Mouse (Mus musculus): ENCODE measurements around the gene Prss44.
A peak's percentile ranks its signal among the peaks of the same experiment; 100 is the strongest.
"Not testable (repeated sequence)": the region's sequence is repeated elsewhere in the genome, so short reads cannot be mapped to it uniquely, and the experiment has no call there.

Prss44 gene

DNA sequence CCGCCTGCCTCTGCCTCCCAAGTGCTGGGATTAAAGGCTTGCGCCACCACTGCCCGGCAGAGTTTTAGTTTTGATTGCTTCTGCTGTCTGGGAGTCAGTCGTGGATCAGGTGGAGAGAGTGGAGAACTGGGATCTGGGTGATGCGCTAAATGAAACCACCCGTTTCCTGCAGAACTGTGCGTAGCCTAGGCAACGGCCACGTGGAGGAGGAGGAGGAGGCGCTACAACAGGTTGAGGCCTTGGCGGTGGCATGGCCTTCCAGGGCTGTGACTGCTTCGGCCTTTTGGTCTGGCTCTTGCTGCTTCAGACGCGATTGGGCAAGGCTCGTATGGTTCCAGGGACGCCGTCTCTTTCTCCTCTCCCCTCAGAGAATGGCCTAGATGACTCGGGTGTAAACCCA, at the start of gene Prss44:
TSS of gene Prss44 (plus strand) at position 206 of the 400 bp plus-strand sequence.
- no peak for DNase-seq (ENCODE audit: low read depth)

GRCm38 (mm10) chr9:110772336-110772735, 41.5 kb upstream of the Prss44 start:
- no peak for DNase-seq (ENCODE audit: low read depth)

DNA sequence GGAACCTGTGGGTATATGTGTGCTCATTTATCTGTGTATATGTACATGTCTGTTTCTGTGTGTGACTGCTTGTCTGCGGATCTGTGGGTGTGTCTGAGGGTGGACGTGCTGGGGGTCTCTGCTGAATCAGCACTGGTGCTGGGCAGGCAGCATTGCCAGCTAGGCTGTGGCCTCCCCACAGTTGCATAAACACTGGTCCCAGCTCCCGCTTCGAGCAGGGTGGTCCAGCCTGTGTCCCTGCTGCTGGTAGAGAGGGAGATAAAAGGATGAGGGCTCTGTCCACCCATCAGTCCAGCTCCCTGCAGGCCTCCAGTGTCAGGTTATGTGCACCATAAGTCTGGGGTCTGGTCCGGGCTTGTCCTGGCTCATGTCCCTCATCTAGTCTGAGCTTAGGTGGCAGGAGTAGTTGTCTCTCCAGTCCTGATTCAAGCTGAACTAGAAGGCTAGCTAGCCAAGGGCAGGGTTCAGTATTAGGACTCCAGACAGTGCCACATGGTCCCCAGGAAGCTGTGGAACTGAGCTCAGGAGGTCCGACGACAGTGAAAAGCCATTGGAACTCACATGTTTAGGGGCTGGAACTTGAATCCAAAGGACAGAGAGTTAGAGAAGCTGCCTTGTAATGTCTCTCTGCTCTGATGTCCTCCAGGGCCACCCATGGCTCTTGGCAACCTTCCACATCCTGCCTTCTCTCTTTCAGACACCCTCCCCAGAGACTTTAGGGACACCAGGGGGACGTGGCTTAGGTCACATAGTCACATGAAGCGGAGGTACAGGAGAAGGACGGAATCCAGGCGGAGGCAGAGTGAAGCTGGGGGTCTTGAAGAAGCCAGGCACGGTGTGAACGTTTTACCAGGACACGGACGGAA, 39.2 kb upstream of the Prss44 start:
- no peak for DNase-seq (ENCODE audit: low read depth)

DNA sequence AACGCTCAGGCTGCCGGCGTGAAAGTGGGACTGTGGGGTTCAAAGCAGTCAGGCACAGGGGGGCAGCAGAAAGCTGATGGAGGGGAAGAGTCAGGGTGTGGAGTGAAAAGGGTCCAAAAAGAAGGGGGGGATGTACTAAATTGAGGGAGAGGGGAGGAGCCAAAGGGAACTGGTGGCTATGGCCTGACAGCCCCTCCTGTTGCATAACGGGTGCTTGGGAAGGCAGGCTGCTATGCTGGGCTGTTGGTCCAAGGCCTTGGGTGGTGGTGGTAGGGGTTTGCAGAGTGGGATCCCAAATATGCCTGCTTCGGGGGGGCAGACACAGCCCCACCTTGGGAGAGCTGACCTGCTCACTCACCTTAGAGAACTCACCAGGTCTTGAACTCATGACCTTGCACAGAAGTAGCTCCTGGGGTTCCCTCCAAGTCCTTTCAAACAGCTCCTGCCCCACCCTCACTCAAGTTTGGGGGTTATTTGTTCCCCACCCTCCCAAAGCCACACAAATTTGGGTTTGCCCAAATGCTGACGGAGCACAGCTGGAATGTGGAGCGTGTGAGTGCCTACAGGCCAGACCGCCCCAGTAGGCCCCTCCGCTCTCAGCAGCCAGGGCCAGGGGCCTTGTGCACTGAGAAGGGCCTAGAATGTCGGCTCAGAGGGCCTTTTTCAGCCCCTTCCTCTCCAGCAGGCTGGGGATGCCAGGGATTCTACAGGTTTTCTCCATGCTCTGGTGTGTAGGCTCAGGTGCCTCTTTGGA, 38.3 kb upstream of the Prss44 start:
- DNase-seq (ENCODE audit: low read depth): no peak

GRCm38 (mm10) chr9:110778100-110778499, 35.7 kb upstream of the Prss44 start:
- no peak for DNase-seq (ENCODE audit: low read depth)

DNA sequence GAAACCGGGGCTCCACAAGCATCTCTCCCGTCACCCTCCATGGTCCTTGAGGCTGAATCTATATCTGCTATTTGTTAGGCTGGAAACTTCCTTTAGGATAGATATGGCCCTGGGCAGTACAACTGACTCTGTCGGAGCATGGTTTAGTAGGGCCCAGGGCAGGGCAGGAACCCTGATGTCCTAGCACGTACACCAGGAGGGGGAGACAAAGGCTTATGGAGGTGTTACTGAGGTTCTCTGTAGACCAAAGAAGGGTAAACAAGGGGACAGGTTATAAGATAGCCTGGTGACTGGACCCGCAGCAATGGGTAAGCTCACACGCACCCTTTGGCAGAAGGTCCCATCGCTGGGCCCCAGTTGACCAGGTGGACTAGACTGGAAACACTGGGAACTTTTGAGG, 35.2 kb upstream of the Prss44 start:
- DNase-seq (ENCODE audit: low read depth): no peak

GRCm38 (mm10) chr9:110779242-110779913, 34.4 kb upstream of the Prss44 start:
- DNase-seq (ENCODE audit: low read depth): peak; percentile 34

DNA sequence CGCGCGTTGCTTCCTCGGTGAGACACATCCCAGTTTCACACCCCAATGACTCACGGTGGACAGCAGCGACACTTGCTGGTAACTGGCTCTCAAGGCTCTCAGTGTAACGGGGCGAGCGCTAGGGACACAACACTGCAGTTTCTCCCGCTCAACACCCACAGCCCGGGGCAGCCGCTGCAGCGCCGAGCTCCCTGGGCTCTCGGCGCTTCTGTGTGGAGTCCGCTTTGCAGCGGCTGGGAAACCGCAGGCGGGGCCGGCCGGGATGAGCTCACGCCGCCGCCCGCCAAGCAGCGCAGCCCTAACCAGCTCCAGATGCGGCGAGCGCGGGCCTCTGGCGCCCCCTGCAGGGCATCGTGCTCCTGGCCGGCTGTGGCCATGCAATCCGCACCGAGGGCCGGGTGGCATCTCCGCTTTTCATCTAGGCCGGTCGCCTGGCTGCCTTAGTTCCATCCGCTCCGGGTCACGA, 32.5 kb upstream of the Prss44 start:
- peak; percentile 89 for DNase-seq (ENCODE audit: low read depth)

GRCm38 (mm10) chr9:110781731-110782130, 32.1 kb upstream of the Prss44 start:
- peak; percentile 62 for DNase-seq (ENCODE audit: low read depth)

- DNase-seq (ENCODE audit: low read depth): peak; percentile 51
Measured at GRCm38 (mm10) chr9:110783611-110784010, 30.2 kb upstream of the Prss44 start.

DNA sequence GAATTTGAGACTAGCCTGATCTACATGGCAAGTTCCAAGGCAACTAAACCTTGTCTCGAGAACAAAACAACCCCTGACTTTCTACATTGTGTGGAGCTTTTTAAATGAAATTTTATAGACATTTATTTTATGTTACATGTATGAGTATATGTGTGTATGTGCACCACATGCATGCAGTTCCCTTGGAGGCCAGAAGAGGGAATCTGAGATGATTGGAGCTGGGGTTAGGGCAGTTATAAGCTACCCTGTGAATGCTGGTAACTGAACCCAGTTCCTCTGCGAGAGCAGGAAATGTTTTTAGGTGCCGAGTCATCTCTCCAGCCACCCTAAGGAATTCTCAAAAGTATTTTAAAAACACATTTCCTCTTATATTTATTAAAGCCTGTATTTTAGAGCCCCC, 25.6 kb upstream of the Prss44 start:
- DNase-seq (ENCODE audit: low read depth): no peak

DNA sequence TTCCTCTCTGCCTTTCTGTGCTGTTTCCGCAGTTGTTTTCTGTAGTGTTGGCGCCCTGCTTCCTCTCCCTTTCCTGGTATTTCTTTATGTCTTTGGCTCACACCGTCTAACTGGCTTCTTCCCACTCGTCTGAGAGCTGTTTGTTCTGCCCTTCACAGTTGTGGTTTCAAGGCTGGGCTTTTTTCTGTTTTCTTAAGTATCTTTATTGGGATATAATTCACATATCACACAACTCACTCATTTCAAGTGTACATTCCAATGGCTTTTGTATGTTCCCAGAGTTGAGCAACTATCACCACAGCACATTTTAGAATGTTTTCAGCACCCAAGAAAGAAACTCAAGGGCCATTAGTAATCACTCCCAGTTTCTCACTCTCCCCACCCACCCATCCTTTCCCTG, 23.3 kb upstream of the Prss44 start:
- no peak for DNase-seq (ENCODE audit: low read depth)

- DNase-seq (ENCODE audit: low read depth): peak; percentile 72
Measured at GRCm38 (mm10) chr9:110797013-110797412, 16.8 kb upstream of the Prss44 start.

GRCm38 (mm10) chr9:110797866-110798265, 15.9 kb upstream of the Prss44 start, which contains the start of gene Prss42:
Gene Prss42 (plus strand): TSS chr9:110798166.
- no peak for DNase-seq (ENCODE audit: low read depth)

DNA sequence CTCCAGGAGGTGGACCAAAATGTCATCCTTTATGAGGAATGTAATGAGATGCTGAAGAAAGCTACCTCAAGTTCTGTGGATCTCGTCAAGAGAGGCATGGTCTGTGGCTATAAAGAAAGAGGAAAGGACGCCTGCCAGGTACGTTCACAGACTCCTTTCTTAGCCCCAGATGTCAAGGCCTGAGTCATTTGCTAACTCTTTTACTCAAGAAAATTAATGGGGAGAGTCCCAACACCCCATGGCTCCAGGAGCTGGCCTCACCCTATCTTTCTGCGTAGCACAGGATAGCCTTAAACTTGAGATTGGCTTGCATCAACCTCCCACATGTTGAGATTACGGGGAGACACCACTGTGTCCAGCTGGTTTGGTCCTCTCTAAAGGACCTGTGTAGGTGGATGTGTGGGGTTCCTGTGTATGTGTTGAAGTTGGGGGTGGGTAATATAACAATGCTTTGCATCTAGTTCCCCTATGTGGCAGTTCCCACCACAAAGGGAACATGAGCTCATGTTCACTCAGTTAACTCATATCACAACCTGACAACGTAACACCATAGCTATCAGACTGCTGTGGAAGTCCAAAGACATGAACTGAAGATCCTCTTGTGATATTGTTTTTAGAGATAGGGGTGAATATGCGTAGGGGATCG, 12.8 kb upstream of the Prss44 start:
- DNase-seq (ENCODE audit: low read depth): no peak

- DNase-seq (ENCODE audit: low read depth): peak; percentile 49
Measured at GRCm38 (mm10) chr9:110803294-110803693, 10.5 kb upstream of the Prss44 start.

- DNase-seq (ENCODE audit: low read depth): no peak
Measured at GRCm38 (mm10) chr9:110810051-110810450, 3.7 kb upstream of the Prss44 start.

DNA sequence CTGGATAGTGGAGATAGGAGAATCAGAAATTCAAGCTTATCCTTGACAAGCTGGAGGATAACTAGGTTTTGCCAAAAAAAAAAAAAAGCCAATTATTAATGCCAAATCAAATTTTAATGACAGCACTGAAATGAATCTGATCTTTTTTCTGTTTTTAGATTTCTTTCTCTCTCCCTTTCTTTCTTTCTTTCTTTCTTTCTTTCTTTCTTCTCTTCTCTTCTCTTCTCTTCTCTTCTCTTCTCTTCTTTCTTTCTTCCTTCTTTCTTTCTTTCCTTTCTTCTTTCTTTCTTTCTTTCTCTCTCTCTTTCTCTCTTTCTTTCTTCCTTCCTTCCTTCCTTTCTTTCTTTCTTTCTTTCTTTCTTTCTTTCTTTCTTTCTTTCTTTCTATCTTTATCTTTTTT, 6.8 kb downstream of the Prss44 start:
- not testable (repeated sequence) for DNase-seq (ENCODE audit: low read depth)

DNA sequence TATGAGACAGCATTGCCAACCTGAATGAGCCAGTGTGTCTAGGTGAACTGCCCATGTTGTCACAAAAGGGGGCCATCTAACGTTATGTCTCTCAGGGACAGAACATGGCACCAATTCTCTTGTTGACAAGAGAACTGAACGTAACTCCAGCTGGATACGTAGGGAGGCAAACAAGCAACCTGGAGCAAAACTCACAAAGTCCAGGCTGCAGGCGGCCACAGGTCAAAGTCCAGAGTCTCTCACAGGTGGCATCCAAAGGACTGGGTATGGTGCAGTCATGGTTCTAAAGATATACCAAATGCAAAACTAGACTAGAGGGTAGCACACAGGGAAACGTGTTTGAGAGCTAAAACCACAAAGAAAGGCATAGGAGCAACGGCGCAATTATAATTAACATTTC, 7.6 kb downstream of the Prss44 start:
- no peak for DNase-seq (ENCODE audit: low read depth)

DNA sequence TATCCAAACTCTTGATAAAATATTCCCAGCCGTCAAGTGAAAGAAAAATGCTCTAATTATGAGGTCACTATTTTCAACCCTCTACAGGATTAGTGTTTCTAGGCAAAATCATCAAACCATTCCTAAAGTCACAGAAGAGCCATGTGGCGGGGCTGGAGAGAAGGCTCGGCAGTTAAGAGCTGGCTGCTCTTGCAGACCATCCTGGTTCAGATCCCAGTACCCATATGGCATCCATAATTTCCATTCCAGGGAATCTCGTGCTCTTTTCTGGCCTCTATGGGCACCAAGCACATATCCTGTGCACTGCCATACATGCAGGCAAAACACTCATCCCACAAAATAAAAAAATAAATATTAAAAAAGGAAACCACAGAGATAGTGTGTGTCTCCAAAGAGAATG, 11.6 kb downstream of the Prss44 start:
- no peak for DNase-seq (ENCODE audit: low read depth)

DNA sequence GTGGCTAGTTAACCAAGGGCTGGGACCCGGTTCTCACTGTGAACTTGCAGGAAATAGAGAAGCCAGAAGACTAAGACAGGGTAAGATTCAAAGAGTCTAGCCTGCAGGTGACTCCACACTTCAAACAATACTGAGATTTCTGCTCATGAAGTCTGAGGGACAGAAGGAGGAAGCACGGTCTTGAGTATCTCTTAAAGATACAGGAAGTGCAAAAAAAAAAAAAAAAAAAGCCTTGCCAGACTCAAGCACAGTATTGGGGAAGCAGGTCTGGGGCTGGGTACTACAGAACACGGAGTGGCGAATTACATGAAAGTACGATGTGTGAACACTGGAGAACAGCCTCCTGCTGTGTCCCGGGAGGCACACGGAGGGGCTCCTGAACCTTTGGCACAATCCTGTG, 12.0 kb downstream of the Prss44 start:
- peak; percentile 12 for DNase-seq (ENCODE audit: low read depth)

DNA sequence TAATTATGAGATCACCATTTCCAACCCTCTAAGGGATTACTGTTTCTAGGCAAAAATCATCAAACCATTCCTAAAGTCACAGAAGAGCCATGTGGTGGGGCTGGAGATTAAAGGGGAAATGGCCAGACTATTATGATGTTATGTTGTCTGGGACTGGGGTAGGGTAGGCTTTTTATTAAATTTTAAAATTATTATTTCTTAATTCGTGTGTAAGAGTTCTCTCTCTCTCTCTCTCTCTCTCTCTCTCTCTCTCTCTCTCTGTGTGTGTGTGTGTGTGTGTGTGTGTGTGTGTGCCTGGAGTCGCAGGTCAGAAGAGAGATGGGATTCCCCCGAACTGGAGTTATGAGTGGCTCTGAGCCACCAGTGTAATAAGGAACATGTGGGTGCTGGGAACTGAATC, 12.6 kb downstream of the Prss44 start, which contains the start of gene Prss43:
TSS of gene Prss43 (plus strand) at position 301 of the 400 bp plus-strand sequence.
- no peak for DNase-seq (ENCODE audit: low read depth)

Data from 416B (cell line).